Mouse (Mus musculus) stomach, embryonic 16.5 days (tissue): ENCODE results near the gene Rflnb. TPM values are rescaled to one million over a fixed set of nuclear protein-coding genes. Genes with fewer than 3 reads are reported as not detected.

ENCODE experiments used
- polyA plus RNA-seq: library from polyadenylated mRNA; unstranded; fragments of >200 nt; fragmentation: Nextera tagmentation; extraction: Ambion mirVana; gene quantifications from 2 replicates; pipeline ENCODE4 v1.2.1, GENCODE M21; 2015

The Rflnb gene
- polyA plus RNA-seq, 1 experiment from 2014 or later: 47.8 TPM

Other genes with a start within 250 kb of the Rflnb start
- gene Doc2b, start 231.7 kb downstream of the Rflnb start, polyA plus RNA-seq: 1.2 TPM in 2 replicates
- 10.5 and 10.9 TPM in 2 replicates for gene Rph3al, start 89.4 kb downstream of the Rflnb start, polyA plus RNA-seq
- gene 1700016K19Rik, start 27.9 kb downstream of the Rflnb start, polyA plus RNA-seq: 2.9 and 3.7 TPM in 2 replicates
- 48.5 and 55.5 TPM in 2 replicates for gene Vps53, start 151.9 kb upstream of the Rflnb start, polyA plus RNA-seq
- gene Fam57a, start 151.9 kb upstream of the Rflnb start, polyA plus RNA-seq: 173 and 315 TPM in 2 replicates
- gene Dbil5, start 189.8 kb upstream of the Rflnb start, polyA plus RNA-seq: 2.3 and 4.5 TPM in 2 replicates
- 30.1 and 35.2 TPM in 2 replicates for gene Gemin4, start 189.9 kb upstream of the Rflnb start, polyA plus RNA-seq
- 22.3 and 24.2 TPM in 2 replicates for gene Mrm3, start 215.9 kb upstream of the Rflnb start, polyA plus RNA-seq
- gene Glod4, start 215.9 kb upstream of the Rflnb start, polyA plus RNA-seq: 116 and 126 TPM in 2 replicates